Mouse (Mus musculus): Measurements from ENCODE around the gene Wdr27. TPM values are rescaled to one million over a fixed set of nuclear protein-coding genes. Genes with fewer than 3 reads are reported as not detected.
A peak's percentile ranks its signal among the peaks of the same experiment; 100 is the strongest.

Gene Wdr27
- polyA plus RNA-seq, 1 experiment, result 8.8 TPM

- WGBS, result 61% methylated on average over 7 of the region's 7 CpGs
- no peak overlapping the region for H3K4me3 ChIP-seq (replicated peaks; ENCODE audit: extremely low read depth, low read depth, low read length)
- no peak for TF ChIP-seq POLR2A (IDR thresholded peaks at IDR 0.05; ENCODE audit: borderline replicate concordance, extremely low read depth, low read depth, low read length)
- TF ChIP-seq CTCF (IDR thresholded peaks at IDR 0.05; ENCODE audit: insufficient read depth, low read length), result no peak
- no peaks in the 10 kb centered on the region for H3K4me1 ChIP-seq (ENCODE audit: control insufficient read depth, insufficient read depth, low read length)
- no peak for DNase-seq
Measured at GRCm38 (mm10) chr17:14930697-14931096, 12.3 kb downstream of the Wdr27 start.

- 65% methylated on average over 5 of the region's 5 CpGs for WGBS
- TF ChIP-seq CTCF (IDR thresholded peaks at IDR 0.05; ENCODE audit: insufficient read depth, low read length), result no peak
- TF ChIP-seq POLR2A (IDR thresholded peaks at IDR 0.05; ENCODE audit: borderline replicate concordance, extremely low read depth, low read depth, low read length), result no peak
- no peak overlapping the region for H3K4me3 ChIP-seq (replicated peaks; ENCODE audit: extremely low read depth, low read depth, low read length)
- DNase-seq, result no peak
- H3K4me1 ChIP-seq (ENCODE audit: control insufficient read depth, insufficient read depth, low read length), result no peaks in the 10 kb centered on the region
Measured at GRCm38 (mm10) chr17:14928631-14929030, 14.3 kb downstream of the Wdr27 start.

- TF ChIP-seq CTCF (IDR thresholded peaks at IDR 0.05; ENCODE audit: insufficient read depth, low read length), result no peak
- TF ChIP-seq POLR2A (IDR thresholded peaks at IDR 0.05; ENCODE audit: borderline replicate concordance, extremely low read depth, low read depth, low read length), result no peak
- Histone ChIP-seq H3K4me3 (replicated peaks; ENCODE audit: extremely low read depth, low read depth, low read length) (no peak overlapping the region), H3K4me1 (ENCODE audit: control insufficient read depth, insufficient read depth, low read length) (no peaks in the 10 kb centered on the region)
- DNase-seq, result no peak
- WGBS, result 75% methylated on average over 8 of the region's 8 CpGs
Measured at GRCm38 (mm10) chr17:14927644-14928218, 15.2 kb downstream of the Wdr27 start.

- H3K4me3 ChIP-seq (replicated peaks; ENCODE audit: extremely low read depth, low read depth, low read length), result no peak overlapping the region
- no peaks in the 10 kb centered on the region for H3K4me1 ChIP-seq (ENCODE audit: control insufficient read depth, insufficient read depth, low read length)
- DNase-seq, result no peak
- no peak for TF ChIP-seq POLR2A (IDR thresholded peaks at IDR 0.05; ENCODE audit: borderline replicate concordance, extremely low read depth, low read depth, low read length)
- no peak for TF ChIP-seq CTCF (IDR thresholded peaks at IDR 0.05; ENCODE audit: insufficient read depth, low read length)
- WGBS, result 27% methylated on average over 6 of the region's 6 CpGs
Measured at GRCm38 (mm10) chr17:14921582-14921981, 21.4 kb downstream of the Wdr27 start.

GRCm38 (mm10) chr17:14917866-14918265 lies 25.1 kb downstream of the Wdr27 start:
- no peak overlapping the region for H3K4me3 ChIP-seq (replicated peaks; ENCODE audit: extremely low read depth, low read depth, low read length)
- 71% methylated on average over 8 of the region's 8 CpGs for WGBS
- TF ChIP-seq CTCF (IDR thresholded peaks at IDR 0.05; ENCODE audit: insufficient read depth, low read length) (no peak), POLR2A (IDR thresholded peaks at IDR 0.05; ENCODE audit: borderline replicate concordance, extremely low read depth, low read depth, low read length) (no peak)
- DNase-seq, result no peak
- H3K4me1 ChIP-seq (ENCODE audit: control insufficient read depth, insufficient read depth, low read length), result no peaks in the 10 kb centered on the region

- TF ChIP-seq CTCF (IDR thresholded peaks at IDR 0.05; ENCODE audit: insufficient read depth, low read length) (no peak), POLR2A (IDR thresholded peaks at IDR 0.05; ENCODE audit: borderline replicate concordance, extremely low read depth, low read depth, low read length) (no peak)
- no peak overlapping the region for H3K4me3 ChIP-seq (replicated peaks; ENCODE audit: extremely low read depth, low read depth, low read length)
- H3K4me1 ChIP-seq (ENCODE audit: control insufficient read depth, insufficient read depth, low read length), result no peaks in the 10 kb centered on the region
- no peak for DNase-seq
- WGBS, result 80% methylated on average over 4 of the region's 4 CpGs
Measured at GRCm38 (mm10) chr17:14914401-14914800, 28.6 kb downstream of the Wdr27 start.

GRCm38 (mm10) chr17:14912981-14913380 lies 30.0 kb downstream of the Wdr27 start:
- DNase-seq, result no peak
- H3K4me3 ChIP-seq (replicated peaks; ENCODE audit: extremely low read depth, low read depth, low read length), result no peak overlapping the region
- TF ChIP-seq CTCF (IDR thresholded peaks at IDR 0.05; ENCODE audit: insufficient read depth, low read length) (no peak), POLR2A (IDR thresholded peaks at IDR 0.05; ENCODE audit: borderline replicate concordance, extremely low read depth, low read depth, low read length) (no peak)
- 92% methylated on average over 8 of the region's 8 CpGs for WGBS
- no peaks in the 10 kb centered on the region for H3K4me1 ChIP-seq (ENCODE audit: control insufficient read depth, insufficient read depth, low read length)

- peak; percentile 12; the same call in 1 of the 2 replicates for TF ChIP-seq CTCF (IDR thresholded peaks at IDR 0.05; ENCODE audit: insufficient read depth, low read length)
- TF ChIP-seq POLR2A (IDR thresholded peaks at IDR 0.05; ENCODE audit: borderline replicate concordance, extremely low read depth, low read depth, low read length), result no peak
- WGBS, result 49% methylated on average over 6 of the region's 6 CpGs
- no peak for DNase-seq
- Histone ChIP-seq H3K4me1 (ENCODE audit: control insufficient read depth, insufficient read depth, low read length) (no peaks in the 10 kb centered on the region), H3K4me3 (replicated peaks; ENCODE audit: extremely low read depth, low read depth, low read length) (no peak overlapping the region)
Measured at GRCm38 (mm10) chr17:14912420-14912819, 30.5 kb downstream of the Wdr27 start.

- 96% methylated on average over 5 of the region's 5 CpGs for WGBS
- H3K4me1 ChIP-seq (ENCODE audit: control insufficient read depth, insufficient read depth, low read length), result no peaks in the 10 kb centered on the region
Measured at GRCm38 (mm10) chr17:14910771-14911170, 32.2 kb downstream of the Wdr27 start.

GRCm38 (mm10) chr17:14909331-14909730 lies 33.6 kb downstream of the Wdr27 start:
- no peak overlapping the region for H3K4me3 ChIP-seq (replicated peaks; ENCODE audit: extremely low read depth, low read depth, low read length)
- TF ChIP-seq POLR2A (IDR thresholded peaks at IDR 0.05; ENCODE audit: borderline replicate concordance, extremely low read depth, low read depth, low read length) (no peak), CTCF (IDR thresholded peaks at IDR 0.05; ENCODE audit: insufficient read depth, low read length) (no peak)
- 86% methylated on average over 5 of the region's 5 CpGs for WGBS
- DNase-seq, result no peak
- H3K4me1 ChIP-seq (ENCODE audit: control insufficient read depth, insufficient read depth, low read length), result no peaks in the 10 kb centered on the region

More at GRCm38 (mm10) chr17:14910771-14911170, 32.2 kb downstream of the Wdr27 start:
- TF ChIP-seq CTCF (IDR thresholded peaks at IDR 0.05; ENCODE audit: insufficient read depth, low read length), result no peak
- TF ChIP-seq POLR2A (IDR thresholded peaks at IDR 0.05; ENCODE audit: borderline replicate concordance, extremely low read depth, low read depth, low read length), result no peak
- H3K4me3 ChIP-seq (replicated peaks; ENCODE audit: extremely low read depth, low read depth, low read length), result no peak overlapping the region
- DNase-seq, result no peak

All from lung, adult 2 months (tissue).